Mouse (Mus musculus): Measurements from ENCODE around the gene Agbl1. TPM values are rescaled to one million over a fixed set of nuclear protein-coding genes. Genes with fewer than 3 reads are reported as not detected.

Agbl1 gene
- polyA plus RNA-seq (2012; rRNA removed), result 0.01 TPM in 1 of 2 replicates, not detected in the other

DNA sequence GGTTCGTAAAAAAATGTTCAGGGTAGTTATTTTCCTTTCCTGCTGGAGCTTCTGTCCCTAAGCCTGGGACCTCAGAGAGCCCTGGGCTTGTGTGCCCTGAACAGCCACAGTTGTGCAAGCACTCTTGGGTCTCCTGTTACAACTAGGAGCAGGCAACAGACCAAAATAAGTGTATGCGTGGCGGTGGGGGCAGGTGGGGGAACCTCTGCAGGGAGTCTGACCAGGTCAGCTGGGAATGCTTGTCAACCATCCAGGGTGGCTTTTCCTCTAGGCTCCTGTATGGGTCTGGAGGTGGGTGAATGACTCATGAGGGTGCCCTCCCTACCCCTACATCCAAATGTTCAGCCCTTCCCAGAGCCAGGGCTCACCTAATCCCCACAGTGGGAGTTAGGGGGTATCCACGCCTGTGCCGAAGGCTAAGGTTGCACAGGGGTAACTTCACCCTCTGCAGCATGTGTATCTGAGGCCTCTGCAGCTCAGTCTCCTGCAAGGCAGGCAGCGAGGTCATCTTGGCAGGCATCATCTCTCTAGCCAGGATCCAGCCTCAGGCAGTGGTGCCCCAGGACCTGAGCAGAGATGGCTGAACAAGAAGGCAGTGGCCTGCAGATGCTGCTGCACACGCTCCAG, at the start of gene Agbl1:
Agbl1 (plus strand) TSS at position 577 of the 627 bp plus-strand sequence.

